Mouse (Mus musculus) Muller cell, postnatal 12 days (primary cell): ENCODE results near the gene Hpn.
A peak's percentile ranks its signal among the peaks of the same experiment; 100 is the strongest.

Experiments
- DNase-seq: peaks from one replicate; pipeline ENCODE4 v3.0.0-alpha.2; 2015; ENCODE audit errors: inconsistent ontology term

The Hpn gene

GRCm38 (mm10) chr7:31081106-31081505 lies 34.0 kb downstream of the Hpn start:
- DNase-seq = no peak

- DNase-seq = no peak
These were observed 34.5 kb downstream of the Hpn start for GRCm38 (mm10) chr7:31080611-31081010.

GRCm38 (mm10) chr7:31079670-31080069 lies 35.4 kb downstream of the Hpn start:
- no peak for DNase-seq

- peak; percentile 51 for DNase-seq
These were observed 37.1 kb downstream of the Hpn start for GRCm38 (mm10) chr7:31077885-31078445.

DNA sequence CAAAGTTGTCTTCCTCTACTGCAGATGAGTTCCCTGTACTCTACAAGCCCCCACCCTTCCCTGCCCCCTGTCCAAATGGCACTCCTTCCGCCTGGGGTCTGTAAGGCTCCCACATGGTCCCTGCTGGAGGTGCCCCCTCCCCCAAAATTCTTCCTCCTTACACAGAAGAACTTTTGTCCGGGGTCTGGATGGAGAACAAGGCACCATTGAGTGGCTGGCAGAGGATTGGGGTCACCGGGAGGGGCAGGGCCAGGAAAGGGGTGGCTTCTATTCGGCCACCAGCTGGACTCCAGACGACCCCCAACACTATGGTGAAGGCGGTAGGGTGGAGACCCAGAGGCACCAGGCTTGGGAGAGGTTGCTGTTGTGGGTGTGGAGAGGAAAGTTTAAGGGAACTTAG lies 37.6 kb downstream of the Hpn start:
- DNase-seq = peak; percentile 49

DNA sequence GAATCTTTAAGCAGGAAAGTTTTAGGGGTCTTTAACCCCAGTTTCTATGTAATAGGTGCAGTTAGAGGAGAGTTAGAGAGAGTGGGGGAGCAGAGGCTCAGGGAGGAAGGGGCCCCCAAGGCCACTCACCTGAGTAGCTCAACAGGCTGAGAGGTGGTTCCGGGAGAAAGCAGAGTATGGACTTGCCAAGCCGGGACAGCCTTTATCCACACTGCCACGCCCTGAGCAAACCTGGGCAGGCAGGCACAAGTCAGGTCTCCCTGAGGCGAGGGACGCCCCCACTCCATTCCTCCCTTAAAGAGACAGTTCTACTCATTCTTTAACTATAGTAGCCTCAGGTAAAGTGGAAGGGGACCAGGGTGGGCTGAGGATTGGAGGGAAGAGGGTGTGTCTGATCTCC lies 38.6 kb downstream of the Hpn start, which contains the start of gene Fxyd3:
TSS of gene Fxyd3 (minus strand) at position 213 of the 400 bp plus-strand sequence.
- no peak for DNase-seq

DNA sequence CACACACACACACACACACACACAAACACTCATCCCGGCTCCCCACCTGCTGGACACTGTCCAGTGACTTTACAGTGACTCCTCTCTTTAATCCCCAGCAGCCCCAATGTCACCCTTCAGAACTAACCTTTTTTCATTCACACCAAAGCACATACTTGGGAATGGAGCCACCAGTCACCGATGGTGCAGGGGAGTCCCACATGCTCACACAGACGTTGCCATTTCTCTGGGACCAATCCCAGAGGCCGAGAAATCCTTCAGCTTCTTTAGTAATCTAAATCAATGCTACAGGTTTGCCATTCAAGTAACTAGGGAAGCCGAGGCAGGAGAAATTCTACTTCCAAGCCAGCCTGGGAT lies 40.4 kb downstream of the Hpn start:
- no peak for DNase-seq

DNA sequence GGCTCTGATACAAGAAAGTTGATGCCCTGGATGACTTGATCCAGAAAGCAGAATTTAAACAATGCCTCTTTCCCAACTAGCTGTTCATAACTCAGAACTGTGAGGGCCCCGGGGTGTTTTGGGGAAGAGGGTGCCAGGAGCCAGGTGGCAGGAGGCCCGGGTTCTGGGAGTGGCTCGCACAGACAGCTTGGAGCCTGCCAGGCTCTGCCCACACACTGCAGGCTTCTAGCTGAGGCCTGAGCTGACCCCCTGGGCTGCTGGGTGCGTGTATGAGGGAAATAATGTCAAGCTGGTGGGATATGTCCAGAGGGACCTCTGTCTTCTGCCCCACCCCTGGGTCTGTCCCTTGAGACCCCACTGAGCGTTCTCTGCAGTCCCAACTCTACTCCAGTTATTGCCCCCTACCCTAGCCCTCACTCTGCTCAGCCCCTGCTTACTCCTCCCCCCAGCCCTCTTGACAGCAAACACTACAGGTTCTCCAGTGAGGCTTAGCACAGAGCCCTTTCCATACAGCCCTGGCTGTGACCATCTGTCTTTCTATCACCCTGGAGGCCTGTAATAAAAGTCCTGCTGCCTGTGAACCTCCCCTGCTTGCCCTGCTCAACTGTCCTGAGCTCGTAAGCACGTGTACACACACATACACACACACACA lies 40.9 kb downstream of the Hpn start:
- DNase-seq = peak; percentile 69

- no peak for DNase-seq
These were observed 41.5 kb downstream of the Hpn start for GRCm38 (mm10) chr7:31073546-31073945.

GRCm38 (mm10) chr7:31072326-31072725 lies 42.8 kb downstream of the Hpn start:
- no peak for DNase-seq

GRCm38 (mm10) chr7:31070324-31070723 lies 44.8 kb downstream of the Hpn start:
- no peak for DNase-seq

DNA sequence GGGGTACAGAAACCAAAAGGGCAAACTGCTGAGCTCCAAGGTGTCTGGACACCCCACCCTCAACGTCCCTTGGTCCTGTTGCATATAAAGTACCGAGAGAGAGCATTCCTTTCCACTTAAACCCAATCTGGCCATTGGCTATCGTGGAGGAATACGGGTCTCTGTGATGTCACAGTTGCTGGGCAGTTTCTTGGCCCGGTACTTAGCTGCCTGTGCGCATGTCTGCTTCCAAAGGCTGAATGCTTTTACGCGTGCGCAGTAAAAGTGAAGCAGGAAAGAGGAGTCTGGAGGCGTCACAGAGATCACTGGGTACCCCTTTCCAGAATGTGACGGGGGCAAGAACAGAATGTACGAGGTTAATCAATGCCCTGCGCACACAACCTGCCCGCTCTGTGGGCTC lies 45.6 kb downstream of the Hpn start:
- no peak for DNase-seq

DNA sequence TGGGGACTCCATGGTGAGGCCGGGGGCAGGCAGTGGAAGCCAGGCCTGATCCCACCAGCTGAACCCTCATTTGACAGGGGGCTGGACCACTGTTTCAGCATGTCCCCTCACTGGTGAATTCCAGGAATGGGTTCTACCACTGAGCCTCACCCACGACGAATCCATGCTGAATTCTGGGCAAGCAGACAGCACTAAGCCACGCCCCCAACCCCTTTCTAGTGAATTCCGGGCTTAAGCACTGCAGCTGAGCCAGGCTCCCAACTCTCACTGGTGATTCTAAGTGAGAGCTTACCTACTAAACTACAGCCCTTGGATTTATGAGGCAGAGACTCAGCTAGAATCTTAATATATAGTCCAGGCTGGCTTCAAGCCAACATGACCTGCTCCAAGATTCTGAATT lies 47.3 kb downstream of the Hpn start:
- peak; percentile 60 for DNase-seq

- DNase-seq = no peak
These were observed 52.0 kb downstream of the Hpn start for GRCm38 (mm10) chr7:31063074-31063560.

DNA sequence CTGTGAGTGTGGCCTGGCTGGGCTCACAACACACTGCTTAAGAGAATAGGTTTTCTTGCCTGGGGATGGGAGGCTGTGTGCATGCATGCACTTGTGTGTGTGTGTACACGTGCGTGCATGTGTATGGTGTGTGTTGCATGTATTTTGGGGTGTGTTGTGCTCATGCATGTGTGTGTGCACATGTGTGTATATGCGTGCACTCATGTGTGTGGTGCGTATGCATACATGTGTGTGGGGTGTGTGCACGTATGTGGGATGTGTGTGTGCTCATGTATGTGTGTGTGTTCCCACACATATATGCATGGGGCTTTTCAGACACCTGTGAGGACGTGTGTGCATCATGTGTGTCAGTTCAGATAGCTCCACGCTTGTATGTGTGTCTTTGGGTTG lies 54.5 kb downstream of the Hpn start:
- DNase-seq = no peak

- DNase-seq = no peak
These were observed 55.0 kb downstream of the Hpn start for GRCm38 (mm10) chr7:31059919-31060620.

DNA sequence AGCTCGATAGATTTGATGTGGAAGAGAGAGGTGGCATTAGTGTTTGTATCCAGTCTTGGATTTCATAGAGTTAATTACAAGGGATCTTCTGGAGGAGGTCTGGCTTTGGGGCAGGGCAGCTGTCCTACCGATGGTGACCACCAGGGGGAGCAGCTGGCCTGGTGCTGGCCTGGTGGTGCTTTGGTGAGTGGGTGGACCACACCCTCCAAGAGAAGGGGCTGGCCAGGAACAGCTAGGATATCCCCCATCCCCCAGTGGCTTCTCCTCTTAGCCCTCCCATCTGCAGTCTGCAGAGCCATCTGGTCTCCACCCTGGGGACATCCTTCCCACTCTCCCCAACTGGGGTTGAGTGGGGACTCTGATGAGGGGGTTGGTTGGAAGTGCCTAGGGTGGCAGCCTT lies 56.0 kb downstream of the Hpn start, which contains the start of gene Lgi4:
TSS of gene Lgi4 (plus strand) at position 235 of the 400 bp plus-strand sequence.
- DNase-seq = peak; percentile 80

DNA sequence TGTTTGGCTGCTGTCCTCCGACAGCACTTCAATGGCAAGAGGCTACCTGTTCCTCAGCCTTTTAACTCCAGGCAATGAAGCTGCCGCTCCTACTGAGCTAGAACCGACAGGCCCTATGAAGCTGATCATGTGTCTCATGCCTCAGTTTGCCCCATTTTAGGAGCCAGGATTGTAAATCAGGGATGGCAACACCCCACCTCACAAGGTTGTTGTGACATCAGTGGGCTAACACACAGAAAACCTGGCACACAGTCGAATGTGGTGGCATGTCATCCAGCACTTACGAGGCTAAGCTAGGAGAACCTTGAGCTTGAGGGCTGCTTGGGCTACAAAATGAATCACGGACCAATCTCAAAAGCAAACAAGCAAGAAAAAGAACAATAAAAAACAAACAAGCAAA lies 56.9 kb downstream of the Hpn start:
- DNase-seq = no peak

DNA sequence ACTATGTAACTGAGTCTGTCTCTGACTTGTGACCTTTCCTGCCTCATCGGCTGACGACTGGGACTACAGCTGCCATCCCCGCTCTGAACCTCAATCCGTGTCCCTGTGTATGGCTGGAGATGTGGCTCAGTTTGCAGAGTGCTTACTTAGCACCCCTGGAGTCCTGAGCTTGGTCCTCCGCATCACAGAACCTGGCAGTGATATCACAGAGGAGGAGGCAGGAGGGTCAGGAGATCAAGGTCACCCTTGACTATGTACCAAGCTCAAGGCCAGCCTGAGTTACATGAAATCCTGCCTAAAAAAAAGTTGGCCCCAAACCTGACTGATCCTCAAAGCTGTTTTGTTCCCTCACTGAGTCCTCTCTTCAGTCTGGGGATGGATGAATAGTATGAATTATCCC lies 57.4 kb downstream of the Hpn start:
- DNase-seq = no peak

DNA sequence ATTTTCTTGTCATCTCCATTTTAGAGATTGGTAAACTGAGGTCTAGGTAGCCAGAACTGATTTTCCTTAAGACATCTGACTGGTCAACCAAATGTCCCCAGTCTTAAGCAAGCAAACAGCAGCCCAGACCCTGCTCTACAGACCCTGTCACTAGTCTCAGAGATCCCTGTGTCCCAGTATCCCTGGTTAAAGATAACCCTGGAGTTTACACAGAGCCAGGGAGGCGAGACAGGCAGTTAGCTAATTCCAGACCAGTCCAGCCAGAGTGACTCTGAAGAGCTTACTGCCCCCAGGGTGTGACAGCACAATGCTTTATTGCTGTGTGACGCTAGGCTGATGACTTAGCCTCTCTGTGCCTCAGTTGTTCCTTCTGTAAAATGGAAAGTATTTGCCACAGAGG lies 58.0 kb downstream of the Hpn start, which contains the start of gene Fxyd1:
TSS of gene Fxyd1 (minus strand) at position 129 of the 400 bp plus-strand sequence.
- no peak for DNase-seq

GRCm38 (mm10) chr7:31056448-31056847 lies 58.6 kb downstream of the Hpn start:
- DNase-seq = no peak

DNA sequence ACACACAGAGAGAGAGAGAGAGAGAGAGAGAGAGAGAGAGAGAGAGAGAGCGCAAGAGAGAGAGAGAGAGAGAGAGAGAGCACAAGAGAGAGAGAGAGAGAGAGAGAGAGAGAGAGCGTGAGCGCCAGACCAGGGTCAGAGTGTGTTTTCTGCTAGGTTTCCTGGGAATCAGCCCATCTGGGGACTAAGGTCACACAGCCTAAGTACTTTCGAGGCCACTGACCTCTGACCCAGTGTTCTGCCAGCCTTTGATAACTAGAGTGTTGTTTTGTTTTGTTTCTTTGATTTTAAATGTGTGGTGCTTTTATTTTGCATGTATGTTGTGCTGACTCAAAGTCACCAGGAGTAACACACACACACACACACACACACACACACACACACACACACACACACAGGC lies 59.2 kb downstream of the Hpn start:
- DNase-seq = no peak

DNA sequence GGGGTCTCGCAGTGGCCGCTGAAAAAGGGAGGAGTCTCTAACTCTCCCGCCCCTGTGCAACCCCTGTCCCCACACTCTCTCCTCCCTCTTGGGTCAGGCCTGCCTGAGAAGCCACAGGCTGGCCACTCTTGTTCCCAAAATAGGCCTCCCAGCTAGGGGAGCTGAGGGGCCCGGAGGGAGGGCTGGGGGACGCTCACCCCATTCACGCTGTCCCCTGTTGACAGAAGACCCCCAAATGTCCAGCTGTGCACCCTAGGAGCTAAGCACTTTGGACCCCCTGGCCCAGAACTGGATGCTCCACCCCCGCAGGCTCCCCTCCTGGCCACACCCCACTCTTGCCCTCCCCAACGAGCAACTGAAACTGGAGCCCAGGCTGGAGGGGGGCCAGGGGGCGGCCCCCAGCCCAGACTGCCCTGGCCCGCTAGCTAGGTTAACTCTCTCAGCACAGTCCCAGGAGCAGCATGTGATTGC lies 59.7 kb downstream of the Hpn start:
- DNase-seq = peak; percentile 85
